Mouse (Mus musculus) intestine, embryonic 15.5 days (tissue): ENCODE measurements around the gene Tbc1d7. TPM values are rescaled to one million over a fixed set of nuclear protein-coding genes. Genes with fewer than 3 reads are reported as not detected.

ENCODE experiments used
- ATAC-seq: fragments of 200-750 bp; cut with Nextera tagmentation; 2 replicates; pipeline ENCODE4 v1.8.0; 2017; ENCODE audit warnings: moderate TSS enrichment, moderate library complexity
- H3K27ac ChIP-seq: fragments of 300-500 bp; sonication (generic); 2 replicates; pipeline ENCODE4 v1.5.1; 2015; ENCODE audit warnings: mild to moderate bottlenecking, inconsistent platforms
- H3K27me3 ChIP-seq: fragments of 300-500 bp; sonication (generic); replicated peaks from 2 replicates; pipeline ENCODE4 v1.6.1; 2015; ENCODE audit warnings: inconsistent platforms
- H3K36me3 ChIP-seq: fragments of 300-500 bp; sonication (generic); 2 replicates; pipeline ENCODE4 v1.6.1; 2015; ENCODE audit warnings: inconsistent platforms
- H3K4me1 ChIP-seq: fragments of 300-500 bp; sonication (generic); replicated peaks from 2 replicates; pipeline ENCODE4 v1.6.1; 2015; ENCODE audit warnings: inconsistent platforms
- H3K4me2 ChIP-seq: fragments of 300-500 bp; sonication (generic); replicated peaks from 2 replicates; pipeline ENCODE4 v1.6.1; 2015; ENCODE audit warnings: mild to moderate bottlenecking, inconsistent platforms
- H3K4me3 ChIP-seq: fragments of 300-500 bp; sonication (generic); replicated peaks from 2 replicates; pipeline ENCODE4 v1.5.1; 2015; ENCODE audit warnings: inconsistent platforms
- H3K9ac ChIP-seq: fragments of 300-500 bp; sonication (generic); 2 replicates; pipeline ENCODE4 v1.6.1; 2015; ENCODE audit warnings: inconsistent platforms
- H3K9me3 ChIP-seq: fragments of 300-500 bp; sonication (generic); 2 replicates; pipeline ENCODE4 v1.6.1; 2016; ENCODE audit warnings: inconsistent platforms
- whole genome bisulfite sequencing: fragments of 180-500 bp; shearing (Covaris S2); methylation state at CpG from one replicate; pipeline ENCODE4 v1.1.7; 2015; 5-methylcytosine and 5-hydroxymethylcytosine counted together
- polyA plus RNA-seq: library from polyadenylated mRNA; unstranded; fragments of >200 nt; fragmentation: Nextera tagmentation; extraction: Ambion mirVana; gene quantifications from 2 replicates; pipeline ENCODE4 v1.2.1, GENCODE M21; 2015

Tbc1d7 gene
- polyA plus RNA-seq, result 33.4 and 34.2 TPM in 2 replicates

DNA sequence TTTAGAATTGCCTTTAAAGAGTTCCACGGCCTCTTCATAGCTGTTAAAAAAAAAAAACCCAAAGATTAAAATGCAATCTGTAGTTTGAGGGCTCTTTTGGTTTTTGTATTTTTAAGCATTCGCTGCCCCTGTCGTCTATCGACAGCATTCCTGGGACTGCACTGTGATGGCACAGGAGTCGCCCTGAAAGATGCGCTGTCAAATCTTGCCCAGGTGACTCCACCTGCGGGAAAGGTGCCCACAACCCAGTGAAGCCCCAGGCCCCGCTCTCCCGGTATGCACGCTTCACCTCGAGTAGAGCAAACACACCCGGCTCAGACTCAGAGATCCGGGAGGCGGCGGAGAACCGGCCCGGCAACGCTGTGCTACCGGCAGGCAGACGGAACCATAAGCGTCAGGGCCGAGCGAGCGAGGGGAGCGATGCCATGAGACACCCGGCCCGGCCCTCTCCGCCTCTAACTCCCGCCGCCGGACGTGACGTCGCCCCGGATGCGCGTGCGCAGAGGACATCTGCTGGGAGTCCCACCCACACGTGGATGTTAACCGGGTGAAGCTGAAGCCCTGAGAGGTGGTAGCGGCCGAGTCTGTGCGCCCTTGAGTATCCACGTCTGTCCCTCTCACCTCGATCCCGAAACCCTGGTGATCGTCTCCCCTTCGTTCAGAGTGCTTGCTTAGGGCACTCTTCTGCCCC, at the start of gene Tbc1d7:
Gene Tbc1d7, minus strand, starts transcription at position 482 of the 691 bp plus-strand sequence.
- Histone ChIP-seq H3K27me3 (no peaks in the 10 kb centered on the region), H3K4me2 (peak within 1 kb of the TSS; percentile 78), H3K4me3 (peak within 1 kb of the TSS; percentile 77), H3K4me1 (peaks cover 7% of the 10 kb centered on the region; the same call in 1 of the 2 replicates), H3K9ac (peak within 1 kb of the TSS; percentile 78), H3K9me3 (no peaks in the 10 kb centered on the region), H3K27ac (peak within 1 kb of the TSS; percentile 84), H3K36me3 (no peaks in the 10 kb centered on the region)
- peak; percentile 97 for ATAC-seq
- under 1% methylated on average over 48 of the region's 48 CpGs for WGBS

DNA sequence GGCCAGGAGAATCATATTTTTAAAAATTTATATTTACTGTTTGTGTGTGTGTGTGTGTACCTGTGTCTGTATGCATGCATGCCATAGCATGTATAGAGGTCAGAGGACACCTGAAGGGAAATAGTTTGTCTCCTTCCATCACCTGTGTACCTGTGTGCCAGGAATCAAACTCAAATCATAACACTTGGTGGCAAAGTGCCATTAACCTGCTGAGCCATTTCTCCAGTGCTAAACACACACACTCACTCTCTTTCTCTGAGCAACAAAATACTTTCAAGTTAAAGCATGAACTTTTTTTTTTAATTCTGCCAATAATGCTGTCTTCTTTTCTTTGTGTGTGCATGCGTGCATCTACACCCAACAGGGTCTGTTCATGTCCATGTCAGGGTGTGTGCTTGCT, 49.3 kb upstream of the Tbc1d7 start:
- Histone ChIP-seq H3K4me1 (no peaks in the 10 kb centered on the region), H3K9me3 (no peaks in the 10 kb centered on the region), H3K9ac (no peak overlapping the region), H3K4me2 (no peak overlapping the region), H3K36me3 (no peaks in the 10 kb centered on the region), H3K27me3 (no peaks in the 10 kb centered on the region), H3K4me3 (no peak overlapping the region), H3K27ac (no peak overlapping the region)
- 93% methylated on average over 1 of the region's 1 CpGs for WGBS
- no peak for ATAC-seq

DNA sequence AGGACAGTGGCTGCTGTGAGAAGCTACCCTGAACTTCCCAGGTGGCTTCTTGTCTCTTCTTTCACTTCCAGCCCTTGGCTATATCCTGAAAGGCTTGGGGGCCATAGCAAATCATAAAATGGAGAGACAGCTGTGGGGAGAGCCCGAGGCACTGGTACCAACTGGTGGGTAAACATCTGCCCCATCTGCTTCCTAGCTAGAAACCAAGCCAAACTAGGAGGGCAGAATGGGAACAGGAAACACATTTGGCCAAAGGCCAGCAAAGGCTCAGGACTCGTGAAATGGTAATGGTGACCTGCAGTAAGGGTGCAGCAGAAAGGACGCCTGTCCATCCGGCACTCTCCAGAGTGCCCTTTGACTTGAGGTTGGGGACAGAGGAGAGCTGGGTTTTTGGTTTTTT, 47.5 kb upstream of the Tbc1d7 start:
- Histone ChIP-seq H3K9me3 (no peaks in the 10 kb centered on the region), H3K27me3 (no peaks in the 10 kb centered on the region), H3K27ac (no peak overlapping the region), H3K4me2 (no peak overlapping the region), H3K4me3 (no peak overlapping the region), H3K9ac (no peak overlapping the region), H3K4me1 (0 out of 2 replicates have a peak, but pooled peaks cover 2% of the 10 kb centered on the region), H3K36me3 (no peaks in the 10 kb centered on the region)
- 57% methylated on average over 4 of the region's 4 CpGs for WGBS
- no peak for ATAC-seq

DNA sequence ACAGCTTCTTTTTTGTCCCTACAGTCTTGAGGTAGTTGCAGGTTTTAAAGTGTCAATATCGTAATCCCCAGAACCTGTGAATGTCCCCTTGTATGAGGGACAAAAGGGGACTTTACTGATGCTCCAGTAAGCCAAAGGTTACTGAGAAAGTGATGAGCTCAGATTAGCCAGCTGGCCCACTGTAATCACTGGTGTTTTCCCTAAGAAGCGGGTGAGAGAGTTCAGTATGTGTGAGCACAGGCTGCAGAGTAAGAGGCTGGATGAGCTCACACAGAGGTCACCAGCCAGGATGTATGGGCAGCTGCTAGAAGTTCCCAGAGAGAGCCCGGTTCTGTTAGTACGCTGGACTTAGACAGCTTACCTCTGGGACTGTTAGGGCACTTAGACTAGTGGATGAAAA, 47.0 kb upstream of the Tbc1d7 start:
- H3K9ac ChIP-seq, result no peak overlapping the region
- no peaks in the 10 kb centered on the region for H3K9me3 ChIP-seq
- H3K4me2 ChIP-seq, result no peak overlapping the region
- no peak overlapping the region for H3K4me3 ChIP-seq
- H3K36me3 ChIP-seq, result no peaks in the 10 kb centered on the region
- 0 out of 2 replicates have a peak, but pooled peaks cover 2% of the 10 kb centered on the region for H3K4me1 ChIP-seq
- ATAC-seq, result no peak
- 60% methylated on average over 4 of the region's 4 CpGs for WGBS
- H3K27ac ChIP-seq, result no peak overlapping the region
- H3K27me3 ChIP-seq, result no peaks in the 10 kb centered on the region

DNA sequence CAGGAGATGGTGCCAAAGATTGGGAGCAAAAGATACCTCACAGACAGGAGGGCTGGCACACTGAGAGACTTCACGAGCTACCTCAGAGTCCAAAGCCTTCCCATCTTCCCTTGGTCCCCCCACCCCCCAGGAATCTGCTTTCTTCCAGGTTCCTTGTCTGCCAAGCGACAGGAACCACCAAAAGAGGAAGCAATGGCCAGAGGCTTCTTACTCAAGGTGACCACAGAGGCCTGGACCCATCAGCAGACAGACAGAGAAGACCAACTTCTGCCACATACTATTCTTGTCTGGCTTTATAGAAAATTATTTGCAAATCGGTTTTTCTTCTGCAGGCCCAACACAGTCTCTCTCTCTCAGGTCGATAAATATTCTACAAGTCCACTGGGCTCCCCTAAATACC, 46.4 kb upstream of the Tbc1d7 start:
- Histone ChIP-seq H3K9me3 (no peaks in the 10 kb centered on the region), H3K27ac (no peak overlapping the region), H3K4me3 (no peak overlapping the region), H3K9ac (no peak overlapping the region), H3K36me3 (no peaks in the 10 kb centered on the region), H3K4me1 (0 out of 2 replicates have a peak, but pooled peaks cover 2% of the 10 kb centered on the region), H3K4me2 (no peak overlapping the region), H3K27me3 (no peaks in the 10 kb centered on the region)
- no peak for ATAC-seq
- WGBS, result 74% methylated on average over 4 of the region's 4 CpGs

DNA sequence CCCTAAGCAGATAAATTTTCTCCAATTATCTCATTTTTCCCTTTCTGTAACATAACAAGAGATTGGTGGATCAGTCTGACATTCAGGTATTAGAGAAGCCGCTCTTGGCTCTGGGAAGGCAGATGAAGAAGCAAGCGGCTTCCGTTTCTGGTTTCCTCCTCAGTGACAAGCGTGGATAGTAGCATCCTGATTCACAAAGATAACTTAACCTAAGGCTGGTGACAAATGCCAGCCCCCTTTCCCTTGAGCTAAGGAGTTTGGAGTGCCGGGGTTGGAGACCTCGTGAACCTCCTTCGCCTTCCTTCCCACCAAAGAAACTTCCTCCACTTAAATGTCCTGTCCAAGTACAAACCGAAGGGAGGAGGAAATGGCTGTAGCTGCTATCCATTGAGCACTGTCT, 45.8 kb upstream of the Tbc1d7 start:
- no peak overlapping the region for H3K4me2 ChIP-seq
- no peak for ATAC-seq
- no peak overlapping the region for H3K9ac ChIP-seq
- H3K4me1 ChIP-seq, result 0 out of 2 replicates have a peak, but pooled peaks cover 5% of the 10 kb centered on the region
- no peak overlapping the region for H3K4me3 ChIP-seq
- H3K27me3 ChIP-seq, result no peaks in the 10 kb centered on the region
- H3K36me3 ChIP-seq, result no peaks in the 10 kb centered on the region
- H3K9me3 ChIP-seq, result no peaks in the 10 kb centered on the region
- no peak overlapping the region for H3K27ac ChIP-seq
- WGBS, result 72% methylated on average over 8 of the region's 8 CpGs

DNA sequence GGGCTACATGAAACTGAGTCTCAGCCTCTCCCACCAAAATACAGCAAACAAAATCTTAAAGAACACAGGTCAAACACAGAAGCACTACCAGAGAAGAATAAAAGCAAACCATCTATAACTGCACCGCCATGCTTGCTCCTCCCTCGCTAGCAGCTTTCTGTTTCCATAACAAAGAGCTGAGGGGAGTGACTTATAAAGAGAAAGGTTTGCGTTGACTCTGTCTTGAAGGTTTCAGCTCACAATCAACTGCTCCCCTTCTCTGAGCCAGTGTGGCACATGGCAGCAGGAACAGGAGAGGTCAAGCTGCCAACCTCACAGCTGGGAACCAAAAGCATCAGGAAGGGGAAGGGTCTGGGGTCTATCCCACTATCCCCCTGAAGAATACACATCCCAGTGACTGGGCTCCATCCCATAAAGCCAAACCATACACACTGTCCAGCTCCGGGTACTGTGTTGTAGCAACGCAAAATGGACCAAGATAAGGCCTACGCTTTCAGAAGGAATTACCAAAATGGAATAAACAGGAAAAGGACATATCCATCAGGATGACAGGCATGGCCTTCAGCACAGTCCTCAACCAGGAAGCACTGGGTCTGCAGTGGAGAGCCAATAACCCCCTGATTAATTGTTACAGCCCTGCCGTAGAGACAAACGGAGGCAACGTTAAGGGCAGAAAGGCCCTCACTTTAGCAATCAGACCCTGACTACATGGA, 44.8 kb upstream of the Tbc1d7 start:
- WGBS, result 69% methylated on average over 9 of the region's 9 CpGs
- H3K27me3 ChIP-seq, result no peaks in the 10 kb centered on the region
- ATAC-seq, result no peak
- H3K27ac ChIP-seq, result no peak overlapping the region
- no peak overlapping the region for H3K9ac ChIP-seq
- H3K36me3 ChIP-seq, result no peaks in the 10 kb centered on the region
- H3K4me1 ChIP-seq, result 0 out of 2 replicates have a peak, but pooled peaks cover 5% of the 10 kb centered on the region
- H3K4me2 ChIP-seq, result no peak overlapping the region
- no peak overlapping the region for H3K4me3 ChIP-seq
- H3K9me3 ChIP-seq, result no peaks in the 10 kb centered on the region

DNA sequence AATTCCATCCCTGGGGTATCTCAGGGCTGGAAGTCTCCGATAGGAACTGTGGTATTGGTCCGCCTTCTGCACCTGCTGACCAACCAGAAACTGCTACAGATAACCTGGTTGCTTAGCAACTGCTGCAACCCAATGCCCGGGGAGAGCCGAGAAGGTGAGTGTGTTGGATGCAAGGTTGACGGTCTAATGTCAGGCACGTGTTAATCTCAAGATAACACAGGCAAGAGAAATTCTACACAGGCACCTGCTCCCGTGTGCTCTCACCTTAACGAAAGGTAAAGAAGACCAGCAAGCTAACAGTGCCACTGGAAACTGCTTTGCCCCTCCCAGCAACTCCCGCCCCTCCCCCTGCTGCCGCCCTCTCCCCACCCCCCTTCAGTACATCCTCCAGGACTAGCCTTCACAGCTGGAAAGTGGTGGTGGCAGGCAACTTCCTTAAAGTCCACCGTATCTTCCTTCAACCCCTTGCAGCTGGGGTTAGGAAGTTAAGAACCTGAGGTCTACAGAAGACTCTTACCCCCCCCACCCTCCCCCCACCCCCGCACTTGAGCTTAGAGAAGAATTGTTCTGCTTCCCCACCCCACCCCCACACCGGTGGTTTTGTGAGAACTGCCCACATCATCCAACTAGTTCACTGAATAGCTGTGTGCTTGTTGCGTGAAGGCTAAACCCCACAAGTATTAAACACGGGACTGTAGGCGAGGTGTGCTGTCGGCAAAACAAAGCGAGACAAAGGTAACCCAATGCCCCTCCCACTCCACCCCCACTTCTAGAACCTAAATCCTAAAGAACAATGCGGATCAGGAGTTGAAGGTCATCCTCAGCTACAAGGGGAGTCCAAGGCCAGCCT, 44.1 kb upstream of the Tbc1d7 start:
- Histone ChIP-seq H3K4me1 (0 out of 2 replicates have a peak, but pooled peaks cover 5% of the 10 kb centered on the region), H3K4me3 (no peak overlapping the region), H3K27ac (no peak overlapping the region), H3K9ac (no peak overlapping the region), H3K4me2 (0 out of 2 replicates have a peak overlapping the region, but pooled peaks have one; percentile 35), H3K27me3 (no peaks in the 10 kb centered on the region), H3K36me3 (no peaks in the 10 kb centered on the region), H3K9me3 (no peaks in the 10 kb centered on the region)
- WGBS, result 20% methylated on average over 19 of the region's 19 CpGs
- peak; percentile 85 for ATAC-seq

DNA sequence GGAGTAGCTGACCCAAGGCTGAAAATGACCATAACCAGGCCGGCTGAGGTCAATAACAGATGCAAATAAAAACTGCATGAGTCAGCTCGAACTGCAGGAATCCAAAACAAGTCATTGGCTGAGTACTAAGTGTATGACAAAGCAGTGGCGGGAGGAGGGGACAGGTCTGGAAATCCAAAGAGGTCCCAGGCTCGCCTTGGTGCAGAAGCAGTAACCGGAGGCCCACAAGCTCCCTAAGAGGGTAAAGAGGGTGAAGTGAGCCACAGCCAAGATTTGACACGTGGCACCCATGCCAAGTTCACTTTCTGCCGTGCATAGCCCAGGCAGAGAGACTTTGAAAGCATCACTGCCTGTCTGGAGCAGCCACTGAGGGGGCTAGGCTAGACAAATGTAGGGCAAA, 41.0 kb upstream of the Tbc1d7 start:
- Histone ChIP-seq H3K4me1 (0 out of 2 replicates have a peak, but pooled peaks cover 5% of the 10 kb centered on the region), H3K9ac (no peak overlapping the region), H3K27me3 (no peaks in the 10 kb centered on the region), H3K4me3 (no peak overlapping the region), H3K36me3 (no peaks in the 10 kb centered on the region), H3K4me2 (no peak overlapping the region), H3K9me3 (no peaks in the 10 kb centered on the region), H3K27ac (no peak overlapping the region)
- ATAC-seq, result no peak
- WGBS, result 43% methylated on average over 7 of the region's 7 CpGs

DNA sequence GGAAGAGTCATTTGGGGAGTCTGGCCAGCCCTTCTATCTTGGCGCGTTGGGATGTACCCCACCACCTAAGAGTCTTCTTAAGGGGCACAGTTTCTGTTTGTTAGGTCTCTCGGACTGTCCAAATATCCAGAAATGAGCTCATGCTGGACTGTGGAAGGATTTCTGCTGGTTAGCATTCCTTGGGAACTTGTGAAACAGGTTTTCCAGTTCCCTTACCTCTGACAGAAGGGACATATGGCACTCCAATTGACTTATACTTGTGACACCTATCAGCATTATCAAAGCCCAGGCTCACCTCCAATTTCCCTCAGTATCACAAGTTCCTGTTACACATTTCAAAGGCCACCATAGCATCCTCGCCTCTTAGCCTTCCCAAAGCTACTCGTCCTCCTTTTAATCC, 39.7 kb upstream of the Tbc1d7 start:
- ATAC-seq, result no peak
- WGBS, result 79% methylated on average over 5 of the region's 5 CpGs

DNA sequence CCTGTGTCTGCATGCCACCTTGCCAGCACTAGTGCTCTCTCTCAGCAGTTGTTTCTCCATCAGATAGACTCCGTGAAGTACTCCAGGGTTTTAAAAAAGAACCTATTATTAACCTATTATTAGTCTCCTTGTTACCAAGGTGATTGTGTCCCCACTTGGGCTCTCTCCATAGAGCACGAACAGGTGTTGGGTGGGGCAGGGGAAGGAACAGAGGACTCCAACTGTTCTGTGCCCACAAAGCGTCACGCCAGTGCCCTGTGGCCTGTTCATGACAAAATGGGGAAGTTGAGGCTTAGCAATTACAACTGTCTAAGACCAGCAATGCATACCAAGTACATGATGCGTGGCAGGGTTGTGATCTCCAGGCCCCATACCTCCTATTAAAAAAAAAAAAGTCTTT, 38.3 kb upstream of the Tbc1d7 start:
- ATAC-seq, result no peak
- Histone ChIP-seq H3K9ac (no peak overlapping the region), H3K36me3 (no peaks in the 10 kb centered on the region), H3K4me1 (0 out of 2 replicates have a peak, but pooled peaks cover 3% of the 10 kb centered on the region), H3K9me3 (no peaks in the 10 kb centered on the region), H3K27me3 (no peaks in the 10 kb centered on the region), H3K4me3 (no peak overlapping the region), H3K27ac (no peak overlapping the region), H3K4me2 (no peak overlapping the region)
- 82% methylated on average over 5 of the region's 5 CpGs for WGBS

More for the DNA sequence above, 39.7 kb upstream of the Tbc1d7 start:
- Histone ChIP-seq H3K4me3 (no peak overlapping the region), H3K9me3 (no peaks in the 10 kb centered on the region), H3K36me3 (no peaks in the 10 kb centered on the region), H3K4me1 (0 out of 2 replicates have a peak, but pooled peaks cover 5% of the 10 kb centered on the region), H3K27ac (no peak overlapping the region), H3K27me3 (no peaks in the 10 kb centered on the region), H3K4me2 (no peak overlapping the region), H3K9ac (no peak overlapping the region)

DNA sequence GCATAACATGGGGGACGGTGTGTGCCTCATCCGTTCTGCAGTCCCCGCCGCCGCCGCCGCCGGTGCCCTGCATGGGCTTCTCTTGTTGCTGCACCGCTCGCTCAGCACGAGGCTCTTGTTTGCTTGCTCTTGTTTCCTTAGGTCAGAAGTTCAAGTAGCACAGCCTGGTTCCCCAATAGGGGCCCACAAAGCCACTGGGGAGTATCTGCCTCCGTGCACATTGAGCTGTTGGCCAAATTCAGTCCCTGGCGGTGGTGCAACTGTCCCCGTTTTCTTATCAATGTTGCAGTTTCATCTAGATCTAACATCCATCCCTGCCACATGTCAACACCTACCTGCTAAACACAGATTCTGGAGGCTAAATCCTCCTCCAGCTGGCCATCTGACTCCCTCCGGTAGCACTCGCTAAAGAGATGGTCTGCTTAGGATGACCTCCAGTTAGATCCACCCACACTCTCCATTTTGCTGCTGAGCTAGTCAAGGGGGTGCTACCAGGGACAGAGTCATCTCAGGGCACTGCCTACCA, 37.7 kb upstream of the Tbc1d7 start:
- Histone ChIP-seq H3K9ac (no peak overlapping the region), H3K4me2 (no peak overlapping the region), H3K9me3 (no peaks in the 10 kb centered on the region), H3K4me3 (no peak overlapping the region), H3K36me3 (no peaks in the 10 kb centered on the region), H3K27ac (no peak overlapping the region), H3K4me1 (0 out of 2 replicates have a peak, but pooled peaks cover 3% of the 10 kb centered on the region), H3K27me3 (no peaks in the 10 kb centered on the region)
- no peak for ATAC-seq
- WGBS, result 50% methylated on average over 16 of the region's 16 CpGs
